Mouse (Mus musculus) heart, adult 2 months (tissue): ENCODE results near the gene Hmx3.

Experiments used
- CTCF ChIP-seq: fragments of 200-600 bp; IDR thresholded peaks from 2 replicates; pipeline ENCODE4 v1.8.1; 2022; ENCODE audit warnings: antibody characterized with exemption, mild to moderate bottlenecking, moderate library complexity
- EP300 ChIP-seq: fragments of 200-500 bp; IDR thresholded peaks from 2 replicates; pipeline ENCODE4 v1.6.1; 2011; ENCODE audit warnings: low read depth, low read length, control low read depth; ENCODE audit not compliant: insufficient read depth
- POLR2A ChIP-seq: fragments of 200-500 bp; IDR thresholded peaks from 2 replicates; pipeline ENCODE4 v1.6.1; 2011; ENCODE audit warnings: mild to moderate bottlenecking, low read depth, low read length, control low read depth; ENCODE audit not compliant: insufficient read depth

DNA sequence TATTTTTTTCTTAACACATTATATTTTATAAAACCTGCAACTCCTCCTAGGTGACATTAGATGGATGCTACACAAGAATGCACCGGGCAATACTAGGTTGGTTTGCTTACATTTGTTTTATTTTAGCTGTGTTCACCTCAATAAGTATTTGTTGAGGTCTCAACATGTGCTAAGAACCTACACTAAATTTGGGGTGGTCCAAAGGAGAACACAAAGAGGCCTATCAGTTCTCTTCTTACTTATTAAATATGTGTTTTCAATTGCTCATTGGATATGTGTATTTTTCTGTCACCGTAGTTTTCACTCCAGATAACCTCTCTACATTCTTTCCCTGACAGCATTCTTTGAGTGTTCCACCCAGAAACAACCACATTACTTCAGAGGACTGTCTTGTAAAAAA lies 15.1 kb downstream of the Hmx3 start:
- TF ChIP-seq CTCF (no peak), POLR2A (no peak), EP300 (no peak)
